7 mouse cellular contexts compared by ENCODE assay signal in the genomic region with DNA sequence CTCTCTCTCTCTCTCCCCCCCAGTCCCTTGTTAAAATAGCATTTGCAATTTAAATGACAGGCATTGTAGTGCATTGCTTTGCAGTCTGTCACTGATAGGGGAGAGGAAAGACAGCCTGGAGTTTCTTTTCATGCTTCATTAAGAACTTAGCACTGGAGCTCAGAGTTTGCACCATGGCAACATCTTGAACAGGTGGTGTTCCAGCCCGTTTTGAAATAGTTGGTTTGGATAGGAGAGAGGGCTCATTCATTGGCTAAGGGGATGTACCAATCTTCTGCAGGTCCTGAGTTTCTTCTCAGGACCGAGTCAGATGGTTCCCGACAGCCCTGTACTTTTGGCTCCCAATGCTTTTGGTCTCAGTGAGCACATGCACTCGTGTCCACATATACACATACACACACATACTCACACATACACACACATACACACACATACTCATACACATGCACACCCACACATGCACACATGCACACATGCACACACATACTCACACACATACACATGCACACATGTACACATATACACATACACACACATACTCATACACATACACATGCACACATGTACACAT.
DNase-seq lines count a peak whose midpoint lies in the region; ATAC-seq and TF ChIP-seq lines count a peak whose summit lies in the region.
"Not testable (repeated sequence)": the region's sequence is repeated elsewhere in the genome, so short reads cannot be mapped to it uniquely, and the experiment has no call there.

No protein-coding gene starts in this region.

- ATAC-seq in forebrain, embryonic 14.5 days = peak; percentile 85
- ATAC-seq in hindbrain, embryonic 11.5 days (ENCODE audit: low FRiP score) = peak; percentile 90
- ATAC-seq in hindbrain, embryonic 16.5 days = peak; percentile 79
- peak; percentile 92 for ATAC-seq in midbrain, embryonic 12.5 days (ENCODE audit: low FRiP score, low read depth)
- peak; percentile 62; the same call in 1 of the 2 replicates for ATAC-seq in midbrain, postnatal 0 days (ENCODE audit: low FRiP score)
- peak; percentile 66; the same call in 1 of the 2 replicates for ATAC-seq in neural tube, embryonic 15.5 days (ENCODE audit: low FRiP score)

- H3K4me2 ChIP-seq in forebrain, embryonic 14.5 days (ENCODE audit: low read length); hindbrain, embryonic 11.5 days (replicated peaks; ENCODE audit: low read depth, low read length); hindbrain, embryonic 16.5 days (ENCODE audit: low read length); midbrain, postnatal 0 days (ENCODE audit: low read depth, low read length, poor library complexity, severe bottlenecking); neural tube, embryonic 15.5 days: not testable (repeated sequence)
- peak overlapping the region; percentile 38 for H3K4me2 ChIP-seq in midbrain, embryonic 12.5 days (replicated peaks)

- TF ChIP-seq CTCF in midbrain, postnatal 0 days (IDR thresholded peaks at IDR 0.05) = not testable (repeated sequence)

- DNase-seq in embryo, embryonic 11 days = peak; percentile 11
- DNase-seq in forebrain, embryonic 14.5 days (ENCODE audit: low spot score) = peak; percentile 12
- peak; percentile 32 for DNase-seq in hindbrain, embryonic 11.5 days (ENCODE audit: low spot score)
- not testable (repeated sequence) for DNase-seq in midbrain, postnatal 0 days (ENCODE audit: low spot score)

- not testable (repeated sequence) for H3K4me3 ChIP-seq in forebrain, embryonic 14.5 days (ENCODE audit: low read depth, low read length); hindbrain, embryonic 11.5 days (ENCODE audit: low read depth, low read length); hindbrain, embryonic 16.5 days (ENCODE audit: low read length); midbrain, embryonic 12.5 days; midbrain, postnatal 0 days (ENCODE audit: low read depth, low read length); neural tube, embryonic 15.5 days (replicated peaks)

- not testable (repeated sequence) for H3K27me3 ChIP-seq in forebrain, embryonic 14.5 days (replicated peaks; ENCODE audit: control insufficient read depth, insufficient read depth, low read length); hindbrain, embryonic 11.5 days (ENCODE audit: control insufficient read depth, insufficient read depth, low read length); hindbrain, embryonic 16.5 days (replicated peaks; ENCODE audit: control insufficient read depth, insufficient read depth, low read length); midbrain, embryonic 12.5 days; midbrain, postnatal 0 days (ENCODE audit: insufficient read depth, low read length); neural tube, embryonic 15.5 days (replicated peaks)

- not testable (repeated sequence) for H3K9me3 ChIP-seq in forebrain, embryonic 14.5 days (replicated peaks; ENCODE audit: control insufficient read depth, low read length); hindbrain, embryonic 11.5 days (ENCODE audit: control insufficient read depth, low read length); hindbrain, embryonic 16.5 days (ENCODE audit: control insufficient read depth, low read length); midbrain, embryonic 12.5 days; midbrain, postnatal 0 days (ENCODE audit: low read length); neural tube, embryonic 15.5 days (replicated peaks)

- H3K9ac ChIP-seq in forebrain, embryonic 14.5 days (ENCODE audit: low read length); hindbrain, embryonic 11.5 days (ENCODE audit: low read depth, low read length); hindbrain, embryonic 16.5 days (ENCODE audit: low read depth, low read length); midbrain, embryonic 12.5 days (replicated peaks); midbrain, postnatal 0 days (replicated peaks; ENCODE audit: low read length, poor library complexity, severe bottlenecking); neural tube, embryonic 15.5 days (replicated peaks): not testable (repeated sequence)

- 11% methylated on average over 4 of the region's 4 CpGs for WGBS in forebrain, embryonic 14.5 days
- 24% methylated on average over 4 of the region's 4 CpGs for WGBS in hindbrain, embryonic 11.5 days
- WGBS in hindbrain, embryonic 16.5 days = 11% methylated on average over 4 of the region's 4 CpGs
- WGBS in midbrain, embryonic 12.5 days = 15% methylated on average over 4 of the region's 4 CpGs
- WGBS in midbrain, postnatal 0 days = 17% methylated on average over 3 of the region's 4 CpGs
- 23% methylated on average over 4 of the region's 4 CpGs for WGBS in neural tube, embryonic 15.5 days

- H3K4me1 ChIP-seq in forebrain, embryonic 14.5 days (ENCODE audit: control insufficient read depth, insufficient read depth, low read length); hindbrain, embryonic 11.5 days (replicated peaks; ENCODE audit: control insufficient read depth, insufficient read depth, low read length); hindbrain, embryonic 16.5 days (ENCODE audit: control insufficient read depth, insufficient read depth, low read depth, low read length); midbrain, embryonic 12.5 days; midbrain, postnatal 0 days (ENCODE audit: insufficient read depth, low read length); neural tube, embryonic 15.5 days: not testable (repeated sequence)

- not testable (repeated sequence) for H3K36me3 ChIP-seq in forebrain, embryonic 14.5 days (ENCODE audit: control insufficient read depth, insufficient read depth, low read length); hindbrain, embryonic 11.5 days (ENCODE audit: control insufficient read depth, insufficient read depth, low read length); hindbrain, embryonic 16.5 days (ENCODE audit: control insufficient read depth, insufficient read depth, low read length); midbrain, embryonic 12.5 days; midbrain, postnatal 0 days (ENCODE audit: insufficient read depth, low read length); neural tube, embryonic 15.5 days

- not testable (repeated sequence) for H3K27ac ChIP-seq in forebrain, embryonic 14.5 days (ENCODE audit: low read depth, low read length); hindbrain, embryonic 11.5 days (ENCODE audit: low read depth, low read length); hindbrain, embryonic 16.5 days (ENCODE audit: low read depth, low read length); midbrain, postnatal 0 days (ENCODE audit: low read depth, low read length); neural tube, embryonic 15.5 days (replicated peaks)
- H3K27ac ChIP-seq in midbrain, embryonic 12.5 days (replicated peaks) = peak overlapping the region; percentile 81
